Mouse (Mus musculus): ENCODE data around the gene Fbxl17.

The Fbxl17 gene

DNA sequence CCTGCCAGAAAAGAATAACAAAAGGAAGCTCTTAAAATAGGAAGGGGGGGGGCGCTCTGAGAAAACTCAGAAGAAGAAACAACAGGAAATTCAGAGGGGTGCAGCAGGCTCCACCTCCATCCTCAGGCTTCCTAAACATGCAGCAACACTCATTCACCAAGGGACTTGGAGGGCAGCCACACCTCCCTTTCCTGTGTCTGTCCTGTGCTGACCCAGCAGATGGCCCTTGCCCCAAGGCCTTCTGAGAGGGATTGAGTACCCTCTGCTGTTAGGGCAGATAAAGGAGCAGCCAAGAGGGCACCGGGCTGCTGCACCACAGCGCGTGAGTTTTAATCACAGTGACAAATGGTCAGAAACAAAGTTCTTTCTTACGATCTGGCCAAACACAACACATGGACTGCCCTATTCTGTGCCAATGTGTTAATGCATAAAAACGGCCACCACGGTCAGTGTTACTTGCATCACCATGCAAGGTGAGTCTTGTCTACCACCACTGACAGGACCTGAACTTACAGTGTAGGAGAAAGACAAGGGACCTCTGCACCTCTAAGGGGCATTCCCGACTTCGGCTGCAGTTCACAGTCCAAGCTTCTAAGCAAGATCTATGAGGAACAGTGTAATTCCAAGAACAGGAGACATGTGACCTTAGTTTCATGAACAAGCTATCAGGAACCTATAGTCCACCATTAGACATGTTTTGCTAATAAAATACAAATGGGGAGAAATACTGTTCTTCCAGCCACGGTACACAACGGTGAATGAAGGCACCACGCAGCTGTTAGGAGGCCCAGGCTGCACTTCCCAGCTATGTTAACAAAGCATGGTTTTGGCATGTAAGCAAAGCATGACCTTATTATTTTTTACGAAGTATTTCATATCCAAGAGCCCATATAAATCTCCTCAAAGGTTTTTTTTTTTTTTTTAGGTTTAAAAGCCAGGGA lies 96.8 kb downstream of the Fbxl17 start:
- DNase-seq (ENCODE audit: low read depth): no peak

DNA sequence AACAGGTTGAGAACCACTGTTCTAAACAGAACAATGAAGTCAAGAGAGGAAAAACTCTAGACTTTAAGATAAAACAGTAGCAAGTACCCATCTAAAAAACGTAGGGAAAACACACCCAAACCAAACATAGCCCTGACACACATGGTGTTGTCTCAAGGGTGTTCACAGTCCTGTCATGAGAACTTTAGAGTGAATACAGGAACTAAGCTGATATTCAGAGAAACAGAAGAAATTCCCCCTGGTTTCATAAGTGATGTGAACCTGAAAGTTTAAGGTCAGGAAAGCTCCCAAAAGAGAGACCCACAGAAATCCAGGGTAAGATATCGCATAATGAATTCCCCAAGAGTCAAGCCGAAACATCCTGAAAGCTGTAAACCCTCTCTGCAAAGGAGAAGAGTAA lies 97.6 kb downstream of the Fbxl17 start:
- no peak for DNase-seq (ENCODE audit: low read depth)

DNA sequence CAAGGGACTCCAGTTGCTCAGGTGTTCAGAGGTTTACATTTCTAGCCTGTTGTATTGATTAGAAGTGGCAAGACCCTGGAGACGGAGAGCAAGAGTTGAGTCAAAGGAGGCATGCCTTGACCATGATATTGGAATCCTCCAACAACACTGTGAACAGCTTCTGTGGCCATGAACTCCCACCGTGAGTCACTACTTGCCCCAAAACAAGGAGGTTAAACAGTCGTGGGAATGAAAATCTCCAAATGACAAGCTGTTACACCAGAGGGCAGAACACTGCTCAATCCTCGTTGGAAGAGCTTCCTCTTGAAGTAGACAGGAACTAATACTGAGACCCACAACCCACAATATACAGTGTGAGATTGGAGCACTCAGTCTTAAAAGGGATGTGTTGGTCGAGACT lies 99.2 kb downstream of the Fbxl17 start:
- no peak for DNase-seq (ENCODE audit: low read depth)

DNA sequence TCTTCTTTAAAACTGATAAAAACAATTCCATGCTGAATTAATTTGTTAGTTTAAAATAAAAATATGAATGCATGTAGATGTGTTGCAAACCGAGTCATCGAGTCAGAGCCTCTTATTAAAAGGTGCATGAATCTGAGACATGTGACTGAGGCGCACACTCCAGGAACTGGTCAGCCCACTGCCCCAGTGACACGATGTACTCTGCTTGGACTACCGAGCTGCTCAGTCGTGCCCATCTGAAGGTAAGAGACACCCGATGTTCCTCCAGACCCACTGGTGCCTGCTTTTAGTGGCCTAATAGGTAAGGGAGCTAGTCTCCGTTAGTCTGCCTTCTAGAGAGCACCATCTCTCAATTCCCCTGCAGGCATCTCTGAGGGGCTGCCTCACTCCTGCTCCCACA lies 100.0 kb downstream of the Fbxl17 start:
- DNase-seq (ENCODE audit: low read depth): no peak

DNA sequence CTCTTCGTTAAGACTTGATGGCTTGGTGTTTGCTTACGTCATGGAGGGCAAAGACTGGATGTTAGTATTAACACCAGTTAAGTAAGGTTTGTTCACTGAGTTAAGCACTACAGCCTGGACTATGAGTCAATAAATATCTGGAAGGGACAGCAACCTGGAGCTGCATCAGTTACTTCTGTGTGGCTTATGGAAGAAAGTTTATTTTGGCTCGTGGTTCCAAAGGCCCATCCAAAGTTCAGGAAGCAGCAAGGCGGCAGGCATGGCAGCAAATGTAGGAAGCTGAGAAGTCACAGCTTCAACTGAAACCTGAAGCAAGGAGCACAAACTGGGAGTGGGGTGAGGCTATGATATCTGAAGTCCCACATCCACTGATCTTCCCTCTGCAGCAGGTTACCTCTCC lies 108.3 kb downstream of the Fbxl17 start:
- no peak for DNase-seq (ENCODE audit: low read depth)

DNA sequence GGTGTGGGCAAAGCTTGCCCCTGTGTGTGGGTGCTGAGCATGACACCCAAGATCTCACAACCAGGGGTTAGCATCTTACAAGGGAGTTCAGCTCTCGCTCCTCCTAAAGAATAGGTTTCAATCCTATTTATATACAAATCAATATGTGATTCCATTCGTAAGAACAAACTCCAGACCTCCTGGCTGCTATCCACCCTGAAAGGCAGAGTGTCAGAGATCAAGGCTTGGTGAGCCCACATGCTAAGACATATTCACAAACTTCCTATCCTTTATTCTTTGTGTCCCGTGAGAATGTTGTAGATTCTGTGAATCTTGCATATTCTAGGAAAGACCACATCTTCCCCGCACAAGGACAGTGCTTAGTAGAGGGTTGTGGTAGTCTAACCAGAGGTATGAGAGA lies 108.9 kb downstream of the Fbxl17 start:
- no peak for DNase-seq (ENCODE audit: low read depth)

DNA sequence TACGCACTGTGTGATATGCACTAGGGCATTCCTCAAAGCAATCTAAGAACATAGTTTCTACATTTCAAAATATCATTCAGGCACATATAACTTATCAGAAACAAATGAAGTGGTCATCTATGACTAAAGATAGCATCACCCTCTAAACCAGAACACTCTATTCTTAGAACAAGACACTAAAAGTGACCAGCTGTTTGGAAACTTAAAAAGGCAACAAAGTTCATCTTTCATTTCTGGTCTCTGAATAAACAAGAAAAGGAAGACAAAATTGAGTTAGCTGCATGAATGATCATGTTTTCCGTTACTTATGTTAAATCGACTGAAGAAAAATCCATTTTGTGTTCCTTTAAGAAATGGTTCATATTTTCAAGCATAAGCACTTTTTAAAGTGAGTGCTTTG lies 128.8 kb downstream of the Fbxl17 start:
- no peak for DNase-seq (ENCODE audit: low read depth)

DNA sequence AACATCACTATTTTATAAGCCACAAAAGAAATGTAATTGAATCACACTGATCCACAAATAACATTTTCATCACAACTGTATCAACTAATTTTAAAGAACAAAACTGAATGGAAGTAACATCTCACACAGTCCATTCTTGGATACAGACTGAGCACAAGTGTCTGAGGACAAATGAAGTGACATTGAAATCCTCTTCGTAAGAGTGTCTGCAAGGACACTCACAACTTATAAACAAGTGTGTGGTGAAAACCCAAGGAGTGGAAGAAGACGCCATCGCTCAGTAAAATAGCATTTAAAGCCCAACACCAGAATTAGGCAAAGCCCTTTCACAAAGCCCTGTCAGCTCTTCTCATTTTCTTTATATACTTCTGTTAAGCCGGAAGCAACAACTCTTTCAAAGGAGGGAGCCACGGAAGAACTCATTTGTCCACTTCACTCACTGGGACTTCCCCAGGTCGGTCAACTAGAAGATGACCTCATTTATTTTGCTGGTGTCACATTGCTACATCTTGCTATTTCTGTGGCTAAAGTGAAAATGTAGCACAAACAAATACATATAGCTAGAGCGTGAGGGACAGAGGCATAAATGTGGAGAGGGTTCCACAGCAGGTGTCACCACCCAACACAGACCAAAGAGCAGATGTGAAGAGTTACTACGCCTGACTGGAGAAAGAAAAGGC lies 130.0 kb downstream of the Fbxl17 start:
- DNase-seq (ENCODE audit: low read depth): no peak

DNA sequence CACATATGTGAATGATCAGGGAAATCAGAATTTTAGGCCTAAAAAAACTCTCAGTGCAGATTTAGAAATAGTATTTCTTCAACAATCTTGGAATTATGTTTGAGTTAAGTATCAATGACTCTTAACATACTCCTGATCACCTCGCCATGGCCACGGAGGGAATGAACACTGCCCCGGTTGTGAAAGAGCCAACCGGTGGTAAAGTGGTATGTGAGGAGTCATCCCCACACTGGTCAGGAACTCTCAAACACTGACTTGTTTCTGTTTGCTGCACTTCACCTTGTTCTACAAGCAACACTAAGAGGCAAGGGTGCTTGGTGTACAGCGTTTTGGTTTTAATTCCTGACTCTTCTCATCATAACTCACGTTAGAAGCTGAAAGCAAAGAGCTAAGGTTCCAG lies 132.3 kb downstream of the Fbxl17 start:
- peak; percentile 47 for DNase-seq (ENCODE audit: low read depth)

DNA sequence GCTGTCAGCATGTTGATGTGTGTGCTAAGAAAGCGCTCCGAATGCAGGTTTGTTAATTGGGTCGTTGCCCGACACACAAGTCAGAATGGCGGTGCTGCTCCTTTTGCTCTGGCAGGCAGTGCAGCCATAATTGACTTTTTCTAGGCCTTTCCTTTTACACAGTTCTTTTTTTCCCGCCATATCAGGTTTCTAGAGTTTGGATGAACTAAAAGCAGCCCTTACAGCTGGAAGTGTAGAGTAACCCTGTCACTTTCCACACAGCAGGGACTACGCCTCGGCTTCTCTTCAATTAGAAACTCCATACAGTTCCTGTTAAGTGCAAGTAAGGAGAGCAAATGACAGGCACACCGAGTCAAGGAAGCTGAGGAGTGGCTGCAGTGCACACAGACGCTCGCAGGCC lies 133.8 kb downstream of the Fbxl17 start:
- no peak for DNase-seq (ENCODE audit: low read depth)

DNA sequence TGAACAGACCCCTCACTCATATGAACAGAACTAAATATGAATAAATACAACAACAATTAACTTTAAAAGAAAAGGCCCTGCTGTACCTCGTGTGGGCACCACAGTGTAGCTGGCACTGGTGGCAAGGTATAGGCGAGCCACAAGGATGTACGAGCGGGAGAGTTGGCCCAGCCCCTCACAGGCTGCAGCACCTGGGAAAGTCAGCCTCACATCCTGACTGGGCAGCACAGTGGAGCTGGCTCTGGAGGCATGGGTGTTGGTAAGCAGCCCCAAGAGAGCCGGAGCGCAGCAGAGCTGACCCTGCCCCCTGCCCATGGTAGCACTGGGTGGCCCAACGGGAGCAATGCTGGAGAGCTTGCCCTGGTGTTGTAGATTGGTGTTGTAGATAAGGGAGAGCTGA lies 135.2 kb downstream of the Fbxl17 start:
- DNase-seq (ENCODE audit: low read depth): no peak

DNA sequence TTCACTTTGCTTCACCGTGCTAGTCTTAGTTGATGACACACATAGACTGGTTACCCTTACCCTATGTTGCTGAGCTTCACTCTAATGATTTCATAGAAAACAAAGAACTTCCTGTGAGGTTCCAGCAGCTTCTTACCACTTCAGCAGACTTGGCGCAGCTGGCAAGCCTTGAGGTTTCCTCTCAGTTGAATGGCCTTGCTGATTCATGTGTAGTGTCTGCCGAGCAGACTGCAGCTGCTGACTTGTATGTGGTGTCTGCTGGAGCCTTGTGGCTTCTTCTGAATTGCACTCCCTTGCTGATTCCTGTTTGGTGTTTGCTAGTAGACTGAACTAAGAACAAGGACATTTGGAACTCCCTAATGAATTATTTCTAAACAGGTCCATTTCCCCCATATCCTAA lies 137.6 kb downstream of the Fbxl17 start:
- DNase-seq (ENCODE audit: low read depth): no peak

DNA sequence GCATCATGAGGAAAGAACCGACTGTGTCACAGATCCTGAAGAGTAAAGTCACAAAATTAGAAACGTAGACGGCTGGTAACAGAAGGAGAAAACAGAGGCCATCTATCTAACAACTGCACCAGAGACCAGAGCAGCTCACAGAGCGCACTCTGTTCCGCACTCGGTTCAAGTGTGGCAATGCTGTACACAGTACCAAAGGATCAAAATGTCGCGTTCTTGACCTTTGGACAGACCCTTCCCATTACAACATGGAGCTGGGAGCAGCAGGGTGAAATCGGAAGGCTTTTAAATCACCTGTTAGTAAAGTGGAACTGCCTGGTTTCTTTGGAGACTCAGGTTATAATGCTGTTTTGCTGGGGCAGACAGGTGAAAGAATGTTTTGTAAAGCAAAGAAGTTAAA lies 138.1 kb downstream of the Fbxl17 start:
- no peak for DNase-seq (ENCODE audit: low read depth)

DNA sequence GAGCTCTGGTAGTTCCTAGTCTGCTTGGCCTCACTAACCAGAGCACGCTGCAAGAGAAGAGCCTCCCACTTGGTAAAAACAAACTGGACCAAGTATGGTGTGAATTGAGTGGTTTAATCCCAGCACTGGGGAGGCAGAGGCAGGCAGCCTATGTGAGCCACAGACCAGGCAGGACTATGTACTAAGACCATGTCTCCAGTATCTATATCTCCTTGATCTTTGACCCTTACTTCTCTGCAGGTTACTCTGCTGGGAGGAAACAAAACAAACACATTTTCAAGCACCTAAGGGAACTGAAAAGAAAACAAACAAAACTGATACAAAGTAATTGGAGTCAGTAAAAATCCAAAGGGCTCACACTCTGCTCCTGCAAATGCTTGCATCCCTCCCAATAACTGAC lies 141.0 kb downstream of the Fbxl17 start:
- DNase-seq (ENCODE audit: low read depth): no peak

DNA sequence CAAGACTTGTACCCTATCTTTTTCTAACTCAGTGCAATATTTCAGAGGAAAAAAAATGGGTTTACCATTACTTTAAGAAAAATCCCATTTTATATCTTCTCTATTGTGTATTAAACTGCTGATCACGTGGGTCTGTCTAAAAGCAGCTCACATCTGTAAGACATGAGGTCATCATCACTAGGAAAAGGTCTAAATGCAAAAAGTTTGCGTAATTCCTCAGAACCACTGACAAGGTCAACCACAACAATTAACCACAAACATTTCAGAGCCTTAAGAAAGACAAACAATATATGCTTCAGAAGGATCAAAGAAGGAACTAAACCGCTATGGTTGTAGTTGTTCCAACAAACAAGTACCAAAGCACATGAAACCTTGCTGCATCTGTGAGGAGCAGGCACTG lies 143.6 kb downstream of the Fbxl17 start:
- DNase-seq (ENCODE audit: low read depth): no peak

DNA sequence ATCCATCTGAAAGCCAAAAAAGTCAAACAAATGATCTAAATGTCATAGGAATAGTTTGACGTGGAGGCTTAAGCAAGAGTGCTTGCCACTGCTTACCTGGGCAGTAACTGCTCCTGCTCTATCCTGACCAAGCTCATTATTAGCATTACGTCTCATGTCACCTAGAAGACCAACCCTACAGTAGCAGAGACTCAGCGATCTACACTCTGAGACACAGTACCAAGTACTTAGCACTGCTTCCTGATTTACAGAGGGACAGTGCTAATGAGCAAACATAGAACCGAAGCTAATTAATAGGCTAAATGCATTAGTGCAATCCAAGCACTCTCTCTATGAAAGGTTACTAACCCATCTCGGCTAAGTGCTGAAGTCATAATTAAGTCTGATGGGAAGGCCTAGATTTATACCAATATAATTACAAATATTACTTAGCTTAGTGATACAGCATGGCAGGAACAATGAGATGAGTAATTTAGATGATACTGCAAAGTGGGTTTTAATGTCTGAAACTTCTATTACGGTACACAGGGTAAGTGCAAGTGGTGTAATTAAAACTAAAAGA lies 147.1 kb downstream of the Fbxl17 start:
- DNase-seq (ENCODE audit: low read depth): no peak

DNA sequence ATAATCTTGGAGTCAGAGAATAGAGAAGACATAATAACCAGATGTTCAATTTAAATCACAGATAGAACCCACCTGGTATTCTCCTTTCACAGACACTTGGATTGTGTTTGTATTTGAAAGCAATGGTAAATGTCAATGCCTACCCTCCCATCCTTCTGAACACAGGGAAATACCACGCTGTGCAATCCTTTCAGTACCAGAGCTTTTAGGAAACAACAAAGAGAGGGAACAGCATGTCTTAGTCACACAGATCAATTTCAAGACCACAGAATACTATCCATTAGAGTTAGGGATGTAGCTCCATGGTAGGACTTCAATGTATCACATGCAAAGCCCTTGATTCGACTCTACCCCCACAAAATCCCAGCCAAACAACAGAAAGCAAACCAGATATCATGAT lies 148.1 kb downstream of the Fbxl17 start:
- no peak for DNase-seq (ENCODE audit: low read depth)

DNA sequence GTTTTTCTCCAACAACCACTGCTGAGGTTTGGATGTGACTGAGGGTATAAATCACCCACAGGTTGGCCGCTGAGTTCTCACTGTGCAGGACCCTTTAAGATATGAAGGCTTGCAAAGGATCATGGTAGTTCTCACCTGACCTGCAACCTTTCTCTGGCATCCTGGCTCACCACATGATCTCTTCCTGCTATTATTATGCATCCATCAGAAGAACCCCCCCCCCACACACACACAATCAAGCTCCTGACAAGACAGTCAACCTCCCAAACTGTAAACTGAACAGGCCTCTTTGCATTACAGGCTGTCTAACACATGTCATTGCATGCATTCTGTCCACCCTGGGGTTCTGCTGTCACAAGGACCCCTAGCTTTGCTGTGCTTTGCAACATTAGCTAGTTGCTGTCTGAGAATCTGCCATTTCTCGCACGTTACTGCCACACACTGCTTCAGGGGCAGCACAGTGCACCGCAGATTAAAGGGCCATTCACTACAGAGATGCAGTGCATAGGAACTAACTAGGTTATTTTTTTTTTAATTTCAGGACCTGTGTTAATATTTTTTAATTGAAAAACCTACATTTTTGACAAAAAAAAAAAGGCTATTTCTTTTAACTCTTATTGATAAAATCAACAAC lies 148.8 kb downstream of the Fbxl17 start:
- DNase-seq (ENCODE audit: low read depth): no peak

DNA sequence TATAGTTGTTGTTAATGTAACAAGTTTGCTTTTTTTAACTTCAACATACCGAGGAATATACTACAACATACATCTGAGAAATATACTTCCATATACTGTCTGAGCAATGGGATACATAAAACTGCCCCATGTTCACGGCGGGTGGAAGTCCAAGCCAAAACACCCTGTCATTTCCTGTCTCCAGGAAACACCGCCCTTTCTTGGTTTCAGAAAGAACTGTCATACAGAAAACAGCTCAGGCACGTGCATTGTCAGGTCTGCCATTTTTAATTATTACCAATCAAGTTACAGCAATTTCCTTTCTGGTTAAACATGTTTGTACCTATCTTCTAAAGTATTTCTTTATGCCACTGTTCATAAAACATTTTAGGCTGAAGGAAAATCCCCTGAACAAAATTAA lies 155.7 kb downstream of the Fbxl17 start:
- DNase-seq (ENCODE audit: low read depth): no peak

DNA sequence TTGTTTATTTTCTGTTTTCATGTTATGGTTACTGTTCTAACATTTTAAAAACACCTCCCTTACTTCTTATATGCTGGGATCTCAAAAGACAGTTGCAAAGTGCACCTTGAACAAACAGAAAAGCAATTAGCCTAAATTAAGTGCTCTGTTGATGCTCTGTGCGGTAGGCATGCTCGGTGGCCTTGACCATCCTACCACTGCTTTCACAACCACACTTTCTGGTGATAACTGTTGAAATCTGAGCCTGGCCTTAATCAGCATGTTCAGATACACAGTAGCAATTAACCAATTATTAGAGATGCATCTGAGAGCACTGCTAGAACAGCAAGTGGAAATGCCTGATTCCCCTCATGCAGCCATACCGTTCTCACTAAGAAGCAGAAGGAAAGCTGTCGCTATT lies 156.7 kb downstream of the Fbxl17 start:
- no peak for DNase-seq (ENCODE audit: low read depth)

DNA sequence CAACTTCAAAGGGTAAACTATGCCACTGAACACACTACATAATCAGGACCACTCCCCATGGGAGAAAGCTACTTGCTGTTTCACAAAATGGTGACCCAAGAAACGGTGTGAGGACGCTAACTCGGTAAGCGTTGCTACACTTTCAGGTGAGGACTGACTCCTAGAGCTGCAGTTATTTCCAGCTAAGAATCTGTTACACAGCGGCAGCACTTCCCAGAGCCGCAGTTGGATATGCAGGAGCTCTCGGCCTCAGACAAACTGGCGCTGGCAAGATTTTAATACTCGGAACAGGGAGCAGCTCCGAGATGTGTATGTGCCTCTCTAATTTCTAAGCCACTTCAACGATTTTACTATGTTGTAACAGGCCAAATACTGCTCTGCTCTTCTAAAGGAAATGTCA lies 157.4 kb downstream of the Fbxl17 start:
- DNase-seq (ENCODE audit: low read depth): no peak

DNA sequence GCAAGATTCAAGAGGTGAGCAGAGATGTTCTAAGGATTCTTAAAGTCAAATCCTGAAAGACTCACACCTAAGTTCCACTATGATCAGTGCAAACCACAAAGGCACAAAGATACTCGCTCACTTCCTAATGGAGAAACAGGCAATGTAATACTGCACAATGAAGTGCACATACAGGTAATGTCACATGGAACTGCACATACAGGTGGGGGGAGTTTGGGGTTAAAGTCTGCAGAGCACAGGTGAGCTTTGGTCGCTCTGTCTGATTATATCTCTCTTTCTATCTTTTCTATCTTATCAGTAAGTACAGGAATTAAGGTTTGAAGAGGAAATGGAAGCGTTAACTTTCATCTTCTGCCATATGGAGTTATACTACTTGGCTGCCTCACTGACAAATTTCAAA lies 158.6 kb downstream of the Fbxl17 start:
- no peak for DNase-seq (ENCODE audit: low read depth)

DNA sequence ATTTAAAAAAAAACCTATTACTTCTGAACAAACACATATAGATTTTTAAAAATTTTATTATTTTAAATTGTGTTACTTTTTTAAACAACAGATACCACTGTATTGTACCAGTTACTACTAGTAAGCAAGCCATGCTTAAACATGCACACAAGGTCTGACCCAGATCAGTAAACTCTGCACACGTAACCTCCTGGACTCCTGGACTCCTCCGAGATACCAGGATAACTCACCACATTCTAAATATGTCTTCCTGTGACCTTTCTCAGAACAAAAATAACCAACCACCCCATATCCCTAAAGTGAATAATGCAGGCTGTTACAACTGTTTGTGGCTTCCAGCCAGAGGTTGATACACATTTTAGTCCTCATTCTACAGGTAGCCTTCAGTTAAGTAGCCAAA lies 170.9 kb downstream of the Fbxl17 start:
- DNase-seq (ENCODE audit: low read depth): no peak
